Mouse (Mus musculus) heart, adult 2 months (tissue): Measurements from ENCODE around the gene Gck.
"Not testable (repeated sequence)": the region's sequence is repeated elsewhere in the genome, so short reads cannot be mapped to it uniquely, and the experiment has no call there.

Source experiments
- CTCF ChIP-seq: fragments of 200-600 bp; IDR thresholded peaks from 2 replicates; pipeline ENCODE4 v1.8.1; 2022; ENCODE audit warnings: antibody characterized with exemption, mild to moderate bottlenecking, moderate library complexity
- EP300 ChIP-seq: fragments of 200-500 bp; IDR thresholded peaks from 2 replicates; pipeline ENCODE4 v1.6.1; 2011; ENCODE audit warnings: low read depth, low read length, control low read depth; ENCODE audit not compliant: insufficient read depth
- POLR2A ChIP-seq: fragments of 200-500 bp; IDR thresholded peaks from 2 replicates; pipeline ENCODE4 v1.6.1; 2011; ENCODE audit warnings: mild to moderate bottlenecking, low read depth, low read length, control low read depth; ENCODE audit not compliant: insufficient read depth

GRCm38 (mm10) chr11:5934531-5934930 lies 15.3 kb downstream of the Gck start:
- TF ChIP-seq POLR2A, CTCF, EP300: not testable (repeated sequence)
